Mouse (Mus musculus) MEL (cell line): ENCODE data around the gene Tom1l2. TPM values are rescaled to one million over a fixed set of nuclear protein-coding genes. Genes with fewer than 3 reads are reported as not detected.

Source experiments
- DNase-seq: peaks from one replicate; pipeline ENCODE4 v3.0.0; 2011; ENCODE audit warnings: low read depth, low spot score
- H3K27ac ChIP-seq: 2 replicates; pipeline ENCODE4 v1.5.1; 2012; ENCODE audit warnings: low read depth, mild to moderate bottlenecking, control low read depth, low read length, moderate library complexity; ENCODE audit not compliant: control insufficient read depth
- H3K27me3 ChIP-seq, 2 experiments: fragments of 150-350 bp in 1 of 2; sonication (generic) in 1 of 2; 2 replicates each; pipeline ENCODE4 v1.6.1; 2012; ENCODE audit warnings: low read length in 2 of 2, mild to moderate bottlenecking in 2 of 2, improper control_type of control experiment in 1 of 2, moderate library complexity in 1 of 2; ENCODE audit not compliant: insufficient read depth in 2 of 2, control insufficient read depth in 1 of 2
- H3K36me3 ChIP-seq, 2 experiments: 2 replicates each; pipeline ENCODE4 v1.6.1; 2012 to 2014; ENCODE audit warnings: low read length in 2 of 2, improper control_type of control experiment in 1 of 2, inconsistent platforms in 1 of 2, mild to moderate bottlenecking in 1 of 2; ENCODE audit not compliant: insufficient read depth in 2 of 2, control insufficient read depth in 1 of 2
- H3K4me1 ChIP-seq, 2 experiments: fragments of 150-350 bp in 1 of 2; sonication (generic) in 1 of 2; 2 replicates each; pipeline ENCODE4 v1.6.1; 2012; ENCODE audit warnings: low read length in 2 of 2, improper control_type of control experiment in 1 of 2, mild to moderate bottlenecking in 1 of 2; ENCODE audit not compliant: insufficient read depth in 2 of 2, control insufficient read depth in 1 of 2
- H3K4me3 ChIP-seq, 2 experiments: fragments of 150-350 bp in 1 of 2; sonication (generic) in 1 of 2; 2 replicates each; pipeline ENCODE4 v1.5.1; 2012; ENCODE audit warnings: low read depth in 2 of 2, low read length in 2 of 2, mild to moderate bottlenecking in 2 of 2, moderate library complexity in 2 of 2, control low read depth in 1 of 2, improper control_type of control experiment in 1 of 2; ENCODE audit not compliant: control insufficient read depth in 1 of 2, insufficient read depth in 1 of 2
- H3K79me2 ChIP-seq: 2 replicates; pipeline ENCODE4 v1.6.1; 2012; ENCODE audit warnings: mild to moderate bottlenecking, low read length, moderate library complexity; ENCODE audit not compliant: control insufficient read depth, poor library complexity, insufficient read depth
- H3K9ac ChIP-seq: 2 replicates; pipeline ENCODE4 v1.6.1; 2012; ENCODE audit warnings: low read depth, mild to moderate bottlenecking, control low read depth, low read length, moderate library complexity; ENCODE audit not compliant: control insufficient read depth, poor library complexity, severe bottlenecking
- H3K9me3 ChIP-seq: fragments of 150-350 bp; sonication (generic); replicated peaks from 2 replicates; pipeline ENCODE4 v1.6.1; 2012; ENCODE audit warnings: mild to moderate bottlenecking, low read length, improper control_type of control experiment, moderate library complexity; ENCODE audit not compliant: insufficient read depth
- CTCF ChIP-seq, 3 experiments: IDR thresholded peaks in 2 of 3; conservative IDR thresholded peaks in 1 of 3; 2 replicates each; pipeline ENCODE4 v1.5.1; 2011 to 2012; ENCODE audit warnings: low read length in 3 of 3, low read depth in 2 of 3, mild to moderate bottlenecking in 2 of 3, improper control_type of control experiment in 1 of 3, inconsistent platforms in 1 of 3, mixed read lengths in 1 of 3, moderate library complexity in 1 of 3; ENCODE audit not compliant: control insufficient read depth in 1 of 3, insufficient read depth in 1 of 3, poor library complexity in 1 of 3, severe bottlenecking in 1 of 3
- EP300 ChIP-seq, 2 experiments: IDR thresholded peaks; 2 replicates each; pipeline ENCODE4 v1.6.1; 2011; ENCODE audit warnings: improper control_type of control experiment in 2 of 2, low read length in 2 of 2, low read depth in 1 of 2, mild to moderate bottlenecking in 1 of 2
- ETS1 ChIP-seq: IDR thresholded peaks from 2 replicates; pipeline ENCODE4 v1.6.1; 2012; ENCODE audit warnings: low read depth, mild to moderate bottlenecking, inconsistent platforms, low read length, improper control_type of control experiment, moderate library complexity
- GATA1 ChIP-seq: IDR thresholded peaks from 2 replicates; pipeline ENCODE4 v1.6.1; 2011; ENCODE audit warnings: low read depth, low read length, improper control_type of control experiment
- JUND ChIP-seq: IDR thresholded peaks from 2 replicates; pipeline ENCODE4 v1.6.1; 2011; ENCODE audit warnings: low read depth, mild to moderate bottlenecking, improper control_type of control experiment, low read length
- MAX ChIP-seq: IDR thresholded peaks from 2 replicates; pipeline ENCODE4 v1.6.1; 2011; ENCODE audit warnings: low read length, improper control_type of control experiment
- MXI1 ChIP-seq: IDR thresholded peaks from 2 replicates; pipeline ENCODE4 v1.6.1; 2011; ENCODE audit warnings: mild to moderate bottlenecking, low read depth, low read length, improper control_type of control experiment
- NRF1 ChIP-seq: IDR thresholded peaks from 2 replicates; pipeline ENCODE4 v1.6.1; 2014; ENCODE audit warnings: low read depth, mild to moderate bottlenecking, inconsistent platforms, low read length, improper control_type of control experiment, moderate library complexity; ENCODE audit not compliant: poor library complexity, insufficient read depth, severe bottlenecking
- POLR2AphosphoS5 ChIP-seq: IDR thresholded peaks from 2 replicates; pipeline ENCODE4 v1.6.1; 2012; ENCODE audit warnings: low read depth, borderline replicate concordance, mild to moderate bottlenecking, inconsistent platforms, low read length, moderate library complexity, mixed read lengths
- RAD21 ChIP-seq: IDR thresholded peaks from 2 replicates; pipeline ENCODE4 v1.6.1; 2011; ENCODE audit warnings: mild to moderate bottlenecking, low read depth, low read length, improper control_type of control experiment
- RCOR1 ChIP-seq: IDR thresholded peaks from 2 replicates; pipeline ENCODE4 v1.6.1; 2012; ENCODE audit warnings: low read depth, mild to moderate bottlenecking, inconsistent platforms, low read length, improper control_type of control experiment
- SMC3 ChIP-seq: IDR thresholded peaks from 2 replicates; pipeline ENCODE4 v1.6.1; 2011; ENCODE audit warnings: low read depth, low read length, improper control_type of control experiment
- UBTF ChIP-seq: IDR thresholded peaks from 2 replicates; pipeline ENCODE4 v1.6.1; 2012; ENCODE audit warnings: low read depth, mild to moderate bottlenecking, inconsistent platforms, low read length, improper control_type of control experiment, moderate library complexity, borderline replicate concordance; ENCODE audit not compliant: insufficient read depth
- ZKSCAN1 ChIP-seq: IDR thresholded peaks from 2 replicates; pipeline ENCODE4 v1.6.1; 2012; ENCODE audit warnings: low read depth, mild to moderate bottlenecking, inconsistent platforms, low read length, improper control_type of control experiment, moderate library complexity
- ZMIZ1 ChIP-seq: IDR thresholded peaks from 2 replicates; pipeline ENCODE4 v1.6.1; 2012; ENCODE audit warnings: low read depth, mild to moderate bottlenecking, inconsistent platforms, low read length, improper control_type of control experiment, moderate library complexity
- polyA plus RNA-seq, 2 experiments: library from polyadenylated mRNA; stranded (reverse) in 1 of 2; unstranded in 1 of 2; fragments of >175 nt in 1 of 2; fragments of >200 nt in 1 of 2; gene quantifications; 2 replicates each; pipeline versions ENCODE4 v1.2.1 to v1.2.4; 2012; ENCODE audit warnings: low replicate concordance in 2 of 2, low read depth in 1 of 2; ENCODE audit not compliant: insufficient read length in 2 of 2, insufficient read depth in 1 of 2, missing spikeins in 1 of 2
- total RNA-seq: library from RNA; depleted of rRNA; stranded (reverse); fragments of 300-350 nt; gene quantifications from 2 replicates; pipeline ENCODE4 v1.2.3, GENCODE M21; 2012

Gene Tom1l2
- total and polyA plus RNA-seq, 3 experiments: 6.8 to 12.2 TPM; not detected in 1

- Histone ChIP-seq H3K9ac (peak overlapping the region; percentile 78), H3K4me1 (peaks cover 0 to 14% of the 10 kb centered on the region in 2 experiments; a peak in 2 of 4 replicates), H3K27me3 (no peaks in the 10 kb centered on the region), H3K27ac (no peak overlapping the region)
- no peak for TF ChIP-seq ZKSCAN1
- no peak for TF ChIP-seq ZMIZ1
- no peak for TF ChIP-seq UBTF
- no peak for TF ChIP-seq NRF1
- 0 out of 2 replicates have a peak, but pooled peaks have one; percentile 15 for TF ChIP-seq RCOR1
- TF ChIP-seq GATA1: peak; percentile 23; the same call in 1 of the 2 replicates
- TF ChIP-seq MXI1: no peak; the same call in 1 of the 2 replicates
- no peak for TF ChIP-seq SMC3
- TF ChIP-seq ETS1: 0 out of 2 replicates have a peak, but pooled peaks have one; percentile 19
- 0 out of 4 replicates have a peak, but pooled peaks of 1 of the 2 experiments have one; percentile 20 for TF ChIP-seq EP300 (IDR thresholded peaks at IDR 0.05; ENCODE audit: low read depth in 1 of 2, low read length in 2 of 2)
- TF ChIP-seq MAX: peak; percentile 61; the same call in 1 of the 2 replicates
- TF ChIP-seq JUND: no peak
- TF ChIP-seq, all 39 proteins: peak for 5
- DNase-seq: peak; percentile 60
- peak overlapping the region; percentile 61 to 85 for H3K4me3 ChIP-seq
- H3K36me3 ChIP-seq: peaks cover 0 to 13% of the 10 kb centered on the region in 2 experiments; a peak in 2 of 4 replicates
- no peaks in the 10 kb centered on the region for H3K9me3 ChIP-seq
- H3K79me2 ChIP-seq: peaks cover 4% of the 10 kb centered on the region; the same call in 1 of the 2 replicates
Observed at GRCm38 (mm10) chr11:60351925-60352371, 757 bp downstream of the Tom1l2 start.

GRCm38 (mm10) chr11:60351388-60351787 lies 1.3 kb downstream of the Tom1l2 start:
- Histone ChIP-seq H3K27me3 (no peaks in the 10 kb centered on the region), H3K9ac (peak overlapping the region; percentile 78), H3K79me2 (peaks cover 4% of the 10 kb centered on the region; the same call in 1 of the 2 replicates), H3K4me3 (peak overlapping the region; percentile 61 to 85), H3K27ac (no peak overlapping the region), H3K36me3 (peaks cover 0 to 18% of the 10 kb centered on the region in 2 experiments; a peak in 2 of 4 replicates), H3K4me1 (peaks cover 0 to 17% of the 10 kb centered on the region in 2 experiments; a peak in 2 of 4 replicates), H3K9me3 (no peaks in the 10 kb centered on the region)
- DNase-seq: peak; percentile 65
- no peak for TF ChIP-seq EP300 (IDR thresholded peaks at IDR 0.05; ENCODE audit: low read depth in 1 of 2, low read length in 2 of 2)
- peak; percentile 30; the same call in 1 of the 2 replicates for TF ChIP-seq SMC3
- peak; percentile 44 for TF ChIP-seq RAD21
- peak in 1 of 3 experiments; percentile 51; a peak in 3 of 6 replicates for TF ChIP-seq CTCF (IDR thresholded peaks at IDR 0.05 in 2 of 3, conservative IDR thresholded peaks at IDR 0.05 in 1 of 3; ENCODE audit: control insufficient read depth in 1 of 3, insufficient read depth in 1 of 3, low read depth in 2 of 3, low read length in 3 of 3, poor library complexity in 1 of 3, severe bottlenecking in 1 of 3)
- no peak for TF ChIP-seq POLR2AphosphoS5
